Mouse (Mus musculus) liver, embryonic 11.5 days (tissue): Measurements from ENCODE around the gene Slc12a1. TPM values are rescaled to one million over a fixed set of nuclear protein-coding genes. Genes with fewer than 3 reads are reported as not detected.
A peak's percentile ranks its signal among the peaks of the same experiment; 100 is the strongest.

ENCODE experiments used
- ATAC-seq: fragments of 200-750 bp; cut with Nextera tagmentation; replicated peaks from 2 replicates; pipeline ENCODE4 v1.8.0; 2017; ENCODE audit warnings: moderate number of reproducible peaks, mild to moderate bottlenecking, moderate TSS enrichment, moderate library complexity; ENCODE audit not compliant: low FRiP score
- DNase-seq: peaks from one replicate; pipeline ENCODE4 v3.0.0-alpha.2; 2017; ENCODE audit warnings: low spot score
- H3K27ac ChIP-seq: fragments of 300-500 bp; sonication (generic); 2 replicates; pipeline ENCODE4 v1.5.1; 2014; ENCODE audit warnings: mild to moderate bottlenecking, low read depth, low read length, control low read depth
- H3K27me3 ChIP-seq: fragments of 300-500 bp; sonication (generic); replicated peaks from 2 replicates; pipeline ENCODE4 v1.6.1; 2014; ENCODE audit warnings: low read length, mixed read lengths; ENCODE audit not compliant: control insufficient read depth, insufficient read depth
- H3K36me3 ChIP-seq: fragments of 300-500 bp; sonication (generic); 2 replicates; pipeline ENCODE4 v1.6.1; 2014; ENCODE audit warnings: mild to moderate bottlenecking, low read length, moderate library complexity, mixed read lengths; ENCODE audit not compliant: control insufficient read depth, insufficient read depth
- H3K4me1 ChIP-seq: fragments of 300-500 bp; sonication (generic); replicated peaks from 2 replicates; pipeline ENCODE4 v1.6.1; 2014; ENCODE audit warnings: low read length, mixed read lengths; ENCODE audit not compliant: control insufficient read depth, insufficient read depth
- H3K4me2 ChIP-seq: fragments of 300-500 bp; sonication (generic); 2 replicates; pipeline ENCODE4 v1.6.1; 2014; ENCODE audit warnings: mild to moderate bottlenecking, control low read depth, moderate library complexity
- H3K4me3 ChIP-seq: fragments of 300-500 bp; sonication (generic); 2 replicates; pipeline ENCODE4 v1.5.1; 2014; ENCODE audit warnings: low read depth, low read length, control low read depth
- H3K9ac ChIP-seq: fragments of 300-500 bp; sonication (generic); 2 replicates; pipeline ENCODE4 v1.6.1; 2014; ENCODE audit warnings: low read depth, low read length, control low read depth
- H3K9me3 ChIP-seq: fragments of 300-500 bp; sonication (generic); 2 replicates; pipeline ENCODE4 v1.6.1; 2016; ENCODE audit warnings: low read length, inconsistent platforms, mixed read lengths; ENCODE audit not compliant: control insufficient read depth
- WGBS: fragments of 180-500 bp; shearing (Covaris S2); extraction: QIAGEN DNeasy Blood & Tissue Kit; methylation state at CpG from one replicate; pipeline ENCODE4 v1.1.7; 2014; 5-methylcytosine and 5-hydroxymethylcytosine counted together
- polyA plus RNA-seq: library from polyadenylated mRNA; unstranded; fragments of >200 nt; fragmentation: Nextera tagmentation; extraction: Ambion mirVana; gene quantifications from 2 replicates; pipeline ENCODE4 v1.2.1, GENCODE M21; 2014

The Slc12a1 gene
- polyA plus RNA-seq, 1 experiment from 2014 or later = not detected

DNA sequence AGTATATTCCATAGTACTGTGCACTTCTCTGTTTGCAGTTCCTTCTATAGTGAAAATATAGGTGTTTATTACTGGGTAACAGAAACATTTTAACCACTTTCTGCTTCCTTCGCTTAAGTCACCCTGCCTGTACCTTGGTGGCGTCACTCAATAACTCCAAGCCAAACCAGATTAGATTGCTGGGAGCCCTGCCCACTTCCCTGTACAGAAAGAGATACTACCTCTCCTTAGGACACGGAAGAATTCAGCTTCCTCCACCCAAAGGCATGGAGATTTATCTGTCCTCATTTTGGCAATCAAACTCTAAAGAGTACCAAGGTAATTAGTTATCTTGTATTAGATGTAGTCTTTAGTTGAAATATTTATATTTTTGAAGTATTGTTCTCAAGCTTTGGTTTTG, 25.5 kb upstream of the Slc12a1 start:
- WGBS = 54% methylated on average over 3 of the region's 3 CpGs
- no peaks in the 10 kb centered on the region for H3K36me3 ChIP-seq
- H3K4me2 ChIP-seq = no peak overlapping the region
- no peak for DNase-seq
- ATAC-seq = no peak
- no peaks in the 10 kb centered on the region for H3K9me3 ChIP-seq
- H3K27me3 ChIP-seq = no peaks in the 10 kb centered on the region
- H3K4me3 ChIP-seq = no peak overlapping the region
- peaks cover 6% of the 10 kb centered on the region; the same call in 1 of the 2 replicates for H3K4me1 ChIP-seq
- no peak overlapping the region for H3K27ac ChIP-seq
- no peak overlapping the region for H3K9ac ChIP-seq

- ATAC-seq (no peak), DNase-seq (no peak)
- 28% methylated on average over 4 of the region's 4 CpGs for WGBS
- peaks cover 6% of the 10 kb centered on the region; the same call in 1 of the 2 replicates for H3K4me1 ChIP-seq
- no peak overlapping the region for H3K9ac ChIP-seq
- no peaks in the 10 kb centered on the region for H3K36me3 ChIP-seq
- H3K4me3 ChIP-seq = no peak overlapping the region
- H3K27me3 ChIP-seq = no peaks in the 10 kb centered on the region
- no peak overlapping the region for H3K4me2 ChIP-seq
- H3K9me3 ChIP-seq = no peaks in the 10 kb centered on the region
- no peak overlapping the region for H3K27ac ChIP-seq
Observed at GRCm38 (mm10) chr2:125134113-125134512, 18.2 kb upstream of the Slc12a1 start.

- Histone ChIP-seq H3K9me3 (no peaks in the 10 kb centered on the region), H3K4me3 (no peak within 1 kb of the TSS; the same call in none of the 2 replicates), H3K9ac (no peak within 1 kb of the TSS), H3K4me2 (peak within 1 kb of the TSS; percentile 62), H3K36me3 (no peaks in the 10 kb centered on the region), H3K27me3 (no peaks in the 10 kb centered on the region), H3K27ac (no peak within 1 kb of the TSS), H3K4me1 (peaks cover 6% of the 10 kb centered on the region; the same call in 1 of the 2 replicates)
- DNase-seq = peak; percentile 87
- 3% methylated on average over 39 of the region's 39 CpGs for WGBS
- ATAC-seq = peak; percentile 60
Observed at GRCm38 (mm10) chr2:125135903-125136811, 16.1 kb upstream of the Slc12a1 start, which contains the start of gene Ctxn2. Gene Ctxn2 (plus strand): TSS chr2:125136692.

GRCm38 (mm10) chr2:125136846-125137245, 15.5 kb upstream of the Slc12a1 start:
- no peak overlapping the region for H3K27ac ChIP-seq
- H3K4me2 ChIP-seq = peak overlapping the region; percentile 62; the same call in 1 of the 2 replicates
- H3K9ac ChIP-seq = no peak overlapping the region
- H3K4me3 ChIP-seq = no peak overlapping the region
- no peaks in the 10 kb centered on the region for H3K27me3 ChIP-seq
- no peak for DNase-seq
- H3K9me3 ChIP-seq = no peaks in the 10 kb centered on the region
- WGBS = 21% methylated on average over 7 of the region's 7 CpGs
- H3K4me1 ChIP-seq = peaks cover 6% of the 10 kb centered on the region; the same call in 1 of the 2 replicates
- no peak for ATAC-seq
- H3K36me3 ChIP-seq = no peaks in the 10 kb centered on the region

GRCm38 (mm10) chr2:125142336-125142735, 10.0 kb upstream of the Slc12a1 start:
- DNase-seq (no peak), ATAC-seq (no peak)
- Histone ChIP-seq H3K27me3 (no peaks in the 10 kb centered on the region), H3K9me3 (no peaks in the 10 kb centered on the region), H3K27ac (no peak overlapping the region), H3K4me3 (no peak overlapping the region), H3K36me3 (no peaks in the 10 kb centered on the region), H3K4me2 (no peak overlapping the region), H3K4me1 (no peaks in the 10 kb centered on the region), H3K9ac (no peak overlapping the region)

- no peak overlapping the region for H3K4me2 ChIP-seq
- H3K4me3 ChIP-seq = no peak overlapping the region
- no peaks in the 10 kb centered on the region for H3K9me3 ChIP-seq
- H3K27ac ChIP-seq = no peak overlapping the region
- no peak overlapping the region for H3K9ac ChIP-seq
- DNase-seq (no peak), ATAC-seq (no peak)
- no peaks in the 10 kb centered on the region for H3K4me1 ChIP-seq
- no peaks in the 10 kb centered on the region for H3K27me3 ChIP-seq
- H3K36me3 ChIP-seq = no peaks in the 10 kb centered on the region
- 77% methylated on average over 9 of the region's 9 CpGs for WGBS
Observed at GRCm38 (mm10) chr2:125154294-125154693, 2.0 kb downstream of the Slc12a1 start.

DNA sequence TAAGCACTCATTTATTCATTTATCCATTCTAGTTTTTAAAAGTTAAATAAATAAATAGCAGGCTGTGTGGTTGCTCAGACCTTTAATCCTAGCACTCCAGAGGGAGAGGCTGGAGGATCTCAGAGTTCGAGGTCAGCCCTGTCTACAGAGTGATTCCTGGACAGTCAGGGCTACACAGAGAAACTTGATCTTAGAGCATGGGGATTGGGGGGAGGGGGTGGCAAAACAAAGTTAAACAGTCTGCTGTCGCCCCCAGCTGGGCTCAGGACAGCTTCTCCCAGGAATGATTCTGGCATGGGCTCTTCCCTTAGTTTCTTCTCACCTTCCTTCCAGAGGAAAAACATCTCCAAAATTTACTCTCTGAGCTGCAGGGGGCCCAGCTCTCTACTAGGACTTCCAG, 3.2 kb downstream of the Slc12a1 start:
- Histone ChIP-seq H3K27me3 (no peaks in the 10 kb centered on the region), H3K27ac (no peak overlapping the region), H3K4me1 (no peaks in the 10 kb centered on the region), H3K9ac (no peak overlapping the region), H3K9me3 (no peaks in the 10 kb centered on the region), H3K36me3 (no peaks in the 10 kb centered on the region), H3K4me3 (no peak overlapping the region), H3K4me2 (no peak overlapping the region)
- 24% methylated on average over 2 of the region's 2 CpGs for WGBS
- DNase-seq (no peak), ATAC-seq (no peak)

GRCm38 (mm10) chr2:125162012-125162470, 9.7 kb downstream of the Slc12a1 start:
- no peak overlapping the region for H3K4me3 ChIP-seq
- H3K36me3 ChIP-seq = no peaks in the 10 kb centered on the region
- H3K4me2 ChIP-seq = no peak overlapping the region
- DNase-seq (no peak), ATAC-seq (no peak)
- H3K4me1 ChIP-seq = no peaks in the 10 kb centered on the region
- H3K27ac ChIP-seq = no peak overlapping the region
- no peak overlapping the region for H3K9ac ChIP-seq
- H3K9me3 ChIP-seq = no peaks in the 10 kb centered on the region
- no peaks in the 10 kb centered on the region for H3K27me3 ChIP-seq
- 79% methylated on average over 4 of the region's 4 CpGs for WGBS
